In genomic region chr2:105662606-105663005, GRCm38 (mm10) we compare ENCODE assay signal across 21 mouse cellular contexts. TPM values are rescaled to one million over a fixed set of nuclear protein-coding genes. Genes with fewer than 3 reads are reported as not detected.
"Had no signal": no experiment of that assay in that cellular context is flagged by ENCODE, and none has a peak within 500 bp of the region (broad histone marks: within the 10 kb centered on the region; RNA-seq: fewer than 3 reads in every experiment).

No protein-coding gene starts in this region.

- H3K27ac ChIP-seq: midbrain, embryonic 10.5 days; midbrain, embryonic 12.5 days; neural tube, embryonic 13.5 days; neural tube, embryonic 15.5 days had no signal

- DNase-seq: lung, adult 18-20 months; lung, embryonic 14.5 days; lung, postnatal 10 days; lung, postnatal 4 days; right cerebral cortex, adult 18-20 months; right cerebral cortex, postnatal 25 days; right cerebral cortex, postnatal 4 days; spleen, adult 18-20 months; thymus, adult 18-20 months; thymus, postnatal 14 days; thymus, postnatal 36 days had no signal

- H3K9me3 ChIP-seq: midbrain, embryonic 10.5 days; midbrain, embryonic 12.5 days; neural tube, embryonic 13.5 days; neural tube, embryonic 15.5 days had no signal

- ATAC-seq: midbrain, embryonic 16.5 days had no signal

- H3K4me3 ChIP-seq: midbrain, embryonic 12.5 days; myocyte; neural tube, embryonic 13.5 days; neural tube, embryonic 15.5 days had no signal

- H3K4me2 ChIP-seq: lung, embryonic 14.5 days; midbrain, embryonic 12.5 days; neural tube, embryonic 13.5 days; neural tube, embryonic 15.5 days had no signal

- H3K36me3 ChIP-seq: midbrain, embryonic 10.5 days; midbrain, embryonic 12.5 days; neural tube, embryonic 13.5 days; neural tube, embryonic 15.5 days had no signal

- H3K9ac ChIP-seq: lung, embryonic 14.5 days; midbrain, embryonic 12.5 days; neural tube, embryonic 13.5 days; neural tube, embryonic 15.5 days had no signal

RNA-seq across cellular contexts. Expression of gene Pax6, which starts 6.1 kb away (rescaled TPM):
- total RNA-seq: megakaryocyte, adult 5-6 weeks; megakaryocyte-erythroid progenitor cell, adult 5-6 weeks had no signal
- polyA plus RNA-seq: lung, embryonic 14.5 days; lung, embryonic 16.5 days; thymus, postnatal 0 days had no signal
